Mouse (Mus musculus) erythroblast, embryonic 14.5 days (primary cell): Measurements from ENCODE around the gene Cpn2. TPM values are rescaled to one million over a fixed set of nuclear protein-coding genes. Genes with fewer than 3 reads are reported as not detected.

Experiments used
- H3K27me3 ChIP-seq: 2 replicates; pipeline ENCODE4 v1.6.1; 2012; ENCODE audit warnings: inconsistent platforms; ENCODE audit not compliant: control insufficient read depth
- H3K36me3 ChIP-seq: 2 replicates; pipeline ENCODE4 v1.6.1; 2012; ENCODE audit warnings: mild to moderate bottlenecking, inconsistent platforms; ENCODE audit not compliant: control insufficient read depth
- H3K4me1 ChIP-seq: 2 replicates; pipeline ENCODE4 v1.6.1; 2012; ENCODE audit warnings: inconsistent platforms; ENCODE audit not compliant: control insufficient read depth
- H3K4me3 ChIP-seq: replicated peaks from 2 replicates; pipeline ENCODE3; 2012; ENCODE audit warnings: moderate library complexity, mild to moderate bottlenecking, inconsistent platforms
- H3K9me3 ChIP-seq: 2 replicates; pipeline ENCODE4 v1.6.1; 2012; ENCODE audit warnings: low read length, inconsistent platforms, mixed read lengths; ENCODE audit not compliant: control insufficient read depth
- GATA1 ChIP-seq: IDR thresholded peaks from 2 replicates; pipeline ENCODE4 v1.6.1; 2012; ENCODE audit warnings: low read length, inconsistent platforms, mixed read lengths
- TAL1 ChIP-seq: IDR thresholded peaks from 3 replicates; pipeline ENCODE4 v1.6.1; 2012; ENCODE audit warnings: low read length, inconsistent platforms, mixed read lengths
- polyA plus RNA-seq: library from polyadenylated mRNA; stranded (reverse); fragments of >175 nt; gene quantifications from 2 replicates; pipeline ENCODE4 v1.2.3, GENCODE M21; 2012

Cpn2 gene
- polyA plus RNA-seq, 1 experiment = 0.01 TPM

- Histone ChIP-seq H3K9me3 (peaks cover 4% of the 10 kb centered on the region; the same call in 1 of the 2 replicates), H3K4me3 (no peak overlapping the region), H3K36me3 (no peaks in the 10 kb centered on the region), H3K4me1 (peaks cover 11% of the 10 kb centered on the region), H3K27me3 (peaks cover 36% of the 10 kb centered on the region)
- TF ChIP-seq TAL1 = no peak
- no peak for TF ChIP-seq GATA1
Measured at GRCm38 (mm10) chr16:30304236-30304635, 36.9 kb upstream of the Cpn2 start.

DNA sequence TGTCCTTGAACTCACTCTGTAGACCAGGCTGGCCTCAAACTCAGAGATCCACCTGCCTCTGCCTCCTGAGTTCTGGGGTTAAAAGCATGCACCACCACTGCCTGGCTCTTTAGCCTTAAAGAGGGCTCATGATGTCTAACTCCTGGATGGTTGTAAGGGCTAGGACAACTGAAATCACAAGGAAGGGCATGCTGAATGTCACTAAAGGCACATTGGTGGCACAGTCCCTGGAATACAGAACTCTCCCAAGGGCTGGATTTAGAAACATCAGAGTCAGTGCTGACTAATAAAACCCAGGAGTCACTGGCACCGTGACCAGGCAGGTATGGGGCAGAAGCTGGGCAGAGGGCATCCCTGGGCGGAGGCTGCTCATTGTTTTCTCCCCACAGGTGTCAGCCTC, 36.1 kb upstream of the Cpn2 start:
- TF ChIP-seq GATA1 = no peak
- TF ChIP-seq TAL1 = no peak
- peaks cover 27% of the 10 kb centered on the region for H3K27me3 ChIP-seq
- H3K4me3 ChIP-seq = no peak overlapping the region
- peaks cover 1% of the 10 kb centered on the region; the same call in 1 of the 2 replicates for H3K9me3 ChIP-seq
- H3K4me1 ChIP-seq = peaks cover 2% of the 10 kb centered on the region
- H3K36me3 ChIP-seq = no peaks in the 10 kb centered on the region

DNA sequence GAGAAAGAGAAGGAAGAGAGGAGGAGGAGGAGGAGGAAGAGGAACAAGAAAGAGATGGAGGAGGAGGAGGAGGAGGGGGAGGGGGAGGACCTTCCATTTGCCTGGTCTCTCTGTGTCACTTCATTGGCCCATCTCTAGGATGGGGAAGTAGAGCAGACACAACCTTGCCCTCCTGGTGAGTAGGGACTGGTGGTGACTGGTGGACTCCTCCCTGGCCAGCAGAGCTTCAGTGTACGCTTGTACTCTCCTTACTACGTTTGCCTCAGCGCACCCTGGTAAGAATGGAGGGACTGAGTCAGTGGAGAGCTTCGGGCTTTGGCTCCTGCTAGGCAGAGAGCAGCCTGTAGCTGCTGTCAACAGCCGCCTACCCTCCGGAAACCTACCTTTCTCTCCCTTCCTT, 35.4 kb upstream of the Cpn2 start:
- H3K27me3 ChIP-seq = peaks cover 20% of the 10 kb centered on the region
- no peak overlapping the region for H3K4me3 ChIP-seq
- no peaks in the 10 kb centered on the region for H3K9me3 ChIP-seq
- no peaks in the 10 kb centered on the region for H3K4me1 ChIP-seq
- TF ChIP-seq TAL1 (no peak), GATA1 (no peak)
- H3K36me3 ChIP-seq = no peaks in the 10 kb centered on the region

DNA sequence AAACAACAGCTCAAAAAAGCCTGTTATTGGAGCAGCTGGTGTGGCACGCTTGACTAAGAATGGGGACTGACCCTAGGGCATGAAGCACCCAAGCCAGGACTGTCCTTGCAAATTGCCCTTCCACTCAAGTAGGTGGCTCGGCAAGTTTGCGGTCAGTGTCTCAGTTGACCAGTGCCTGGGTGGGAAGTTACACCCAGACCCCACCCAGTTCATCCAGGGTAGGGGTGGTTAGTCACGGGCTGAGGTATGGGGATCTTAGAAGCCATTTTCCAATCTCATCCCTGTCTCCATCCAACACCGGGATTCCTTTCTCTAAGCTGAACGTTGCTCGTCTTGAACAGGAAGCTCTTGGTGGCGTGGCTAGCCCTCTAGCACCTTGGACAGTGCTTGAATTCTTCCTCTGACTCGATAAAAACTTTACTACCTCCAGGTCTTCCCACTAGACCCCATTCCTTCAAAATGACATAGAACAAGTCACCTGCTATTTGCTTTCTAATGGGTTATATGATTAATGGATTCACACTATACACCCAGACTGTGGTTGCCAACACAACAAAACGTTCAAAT, 32.5 kb upstream of the Cpn2 start:
- no peaks in the 10 kb centered on the region for H3K4me1 ChIP-seq
- H3K9me3 ChIP-seq = no peaks in the 10 kb centered on the region
- peaks cover 7% of the 10 kb centered on the region for H3K27me3 ChIP-seq
- no peak overlapping the region for H3K4me3 ChIP-seq
- no peak for TF ChIP-seq TAL1
- no peak for TF ChIP-seq GATA1
- no peaks in the 10 kb centered on the region for H3K36me3 ChIP-seq

DNA sequence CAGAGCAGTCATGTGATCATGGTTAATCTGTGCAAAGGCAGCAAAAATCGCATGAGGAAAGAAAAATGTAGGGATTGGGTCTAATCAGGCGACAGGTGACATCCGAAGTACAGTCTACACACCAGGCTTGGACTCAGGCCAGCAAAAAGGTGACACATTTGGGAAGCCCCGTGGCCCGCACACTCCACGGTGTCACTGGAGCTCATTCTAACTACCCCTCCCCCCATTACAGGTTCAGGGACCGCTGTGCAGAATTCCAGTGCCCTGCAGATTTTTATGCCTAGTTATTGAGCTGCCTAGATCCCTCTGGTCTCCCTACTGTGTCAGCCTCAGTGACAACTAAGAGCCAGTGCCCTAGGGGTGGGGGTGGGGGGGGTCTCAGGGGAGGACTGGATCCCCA, 30.2 kb upstream of the Cpn2 start:
- Histone ChIP-seq H3K4me1 (no peaks in the 10 kb centered on the region), H3K4me3 (no peak overlapping the region), H3K36me3 (no peaks in the 10 kb centered on the region), H3K27me3 (peaks cover 3% of the 10 kb centered on the region), H3K9me3 (no peaks in the 10 kb centered on the region)
- no peak for TF ChIP-seq GATA1

DNA sequence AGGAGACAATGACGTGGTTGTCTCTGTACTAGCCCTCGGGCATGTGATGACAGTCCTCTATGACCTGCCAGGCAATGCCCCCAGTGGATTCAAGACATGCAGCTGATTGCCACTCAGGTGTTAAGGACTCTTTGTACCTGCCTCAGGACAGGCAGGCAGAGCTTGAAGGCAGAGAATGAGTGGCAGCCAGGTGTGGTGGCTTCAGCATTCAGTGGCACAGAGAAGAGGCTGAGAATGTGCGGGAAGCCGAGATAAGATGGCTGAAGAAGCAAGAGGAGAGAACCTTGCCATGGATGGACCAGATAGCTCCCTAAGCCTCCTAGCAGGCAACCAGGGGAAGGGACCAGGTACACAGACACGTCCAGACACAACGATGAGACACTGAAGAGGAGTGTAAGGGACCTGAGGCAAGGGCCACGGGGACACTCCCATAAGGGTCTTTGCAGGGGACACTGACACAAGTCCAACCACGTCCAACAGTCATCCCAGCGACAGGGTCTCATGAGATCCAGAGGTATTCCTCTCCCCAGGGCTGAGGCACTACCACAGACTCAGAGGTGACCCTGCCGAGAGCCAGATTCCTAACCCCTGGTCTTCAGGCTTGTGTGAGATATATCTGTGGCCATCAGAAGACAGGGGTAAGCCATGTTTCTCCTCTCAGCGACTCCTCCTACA, 29.4 kb upstream of the Cpn2 start:
- H3K36me3 ChIP-seq = no peaks in the 10 kb centered on the region
- TF ChIP-seq TAL1 = no peak
- TF ChIP-seq GATA1 = no peak
- no peaks in the 10 kb centered on the region for H3K4me1 ChIP-seq
- H3K4me3 ChIP-seq = no peak overlapping the region
- H3K27me3 ChIP-seq = peaks cover 3% of the 10 kb centered on the region
- H3K9me3 ChIP-seq = no peaks in the 10 kb centered on the region

DNA sequence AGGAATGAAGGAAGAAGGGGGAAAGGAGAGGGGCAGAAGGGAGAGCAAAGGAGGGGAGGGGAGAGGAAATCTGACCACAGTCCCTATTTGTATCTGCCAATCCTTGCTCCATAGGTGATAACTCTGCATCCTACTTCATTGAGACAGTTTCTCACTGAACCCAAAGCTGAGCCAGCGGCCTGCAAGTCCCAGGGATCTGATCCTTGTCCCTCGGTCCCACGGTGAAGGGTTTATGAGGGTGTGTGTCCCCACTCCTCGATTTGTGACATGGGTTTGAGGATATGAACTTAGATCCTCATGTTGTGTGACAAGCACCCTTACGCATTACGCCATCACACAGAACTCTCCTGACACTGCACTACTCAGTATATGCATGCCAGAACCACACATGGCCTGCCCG, 27.8 kb upstream of the Cpn2 start:
- H3K27me3 ChIP-seq = no peaks in the 10 kb centered on the region; the same call in 1 of the 2 replicates
- TF ChIP-seq GATA1 (no peak), TAL1 (no peak)
- H3K4me3 ChIP-seq = no peak overlapping the region
- no peaks in the 10 kb centered on the region for H3K4me1 ChIP-seq
- H3K36me3 ChIP-seq = no peaks in the 10 kb centered on the region
- no peaks in the 10 kb centered on the region for H3K9me3 ChIP-seq

- Histone ChIP-seq H3K36me3 (no peaks in the 10 kb centered on the region), H3K9me3 (no peaks in the 10 kb centered on the region), H3K4me1 (no peaks in the 10 kb centered on the region), H3K27me3 (peaks cover 5% of the 10 kb centered on the region), H3K4me3 (no peak overlapping the region)
- TF ChIP-seq GATA1 (no peak), TAL1 (no peak)
Measured at GRCm38 (mm10) chr16:30290436-30290835, 23.1 kb upstream of the Cpn2 start.

DNA sequence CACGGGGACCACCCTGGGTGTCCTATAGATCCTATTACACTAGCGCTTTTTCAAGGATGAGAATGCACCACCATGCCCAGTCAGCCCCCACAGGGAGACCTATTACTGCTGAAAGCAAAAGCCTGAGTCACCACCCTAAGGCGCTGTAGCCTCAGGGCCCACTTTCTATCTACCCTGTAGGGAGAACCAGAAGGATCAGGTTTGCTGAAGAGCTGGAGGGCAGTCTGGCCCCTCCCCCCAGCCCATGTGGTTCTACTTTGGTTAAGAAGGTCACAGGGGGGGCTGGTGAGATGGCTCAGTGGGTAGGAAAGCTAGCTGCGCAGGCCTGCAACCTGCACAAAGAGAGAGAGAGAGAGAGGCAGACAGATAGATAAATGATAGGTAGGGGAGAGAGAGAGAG, 18.4 kb upstream of the Cpn2 start:
- Histone ChIP-seq H3K36me3 (no peaks in the 10 kb centered on the region), H3K4me3 (no peak overlapping the region), H3K27me3 (peaks cover 47% of the 10 kb centered on the region), H3K9me3 (no peaks in the 10 kb centered on the region), H3K4me1 (no peaks in the 10 kb centered on the region)
- no peak for TF ChIP-seq GATA1

DNA sequence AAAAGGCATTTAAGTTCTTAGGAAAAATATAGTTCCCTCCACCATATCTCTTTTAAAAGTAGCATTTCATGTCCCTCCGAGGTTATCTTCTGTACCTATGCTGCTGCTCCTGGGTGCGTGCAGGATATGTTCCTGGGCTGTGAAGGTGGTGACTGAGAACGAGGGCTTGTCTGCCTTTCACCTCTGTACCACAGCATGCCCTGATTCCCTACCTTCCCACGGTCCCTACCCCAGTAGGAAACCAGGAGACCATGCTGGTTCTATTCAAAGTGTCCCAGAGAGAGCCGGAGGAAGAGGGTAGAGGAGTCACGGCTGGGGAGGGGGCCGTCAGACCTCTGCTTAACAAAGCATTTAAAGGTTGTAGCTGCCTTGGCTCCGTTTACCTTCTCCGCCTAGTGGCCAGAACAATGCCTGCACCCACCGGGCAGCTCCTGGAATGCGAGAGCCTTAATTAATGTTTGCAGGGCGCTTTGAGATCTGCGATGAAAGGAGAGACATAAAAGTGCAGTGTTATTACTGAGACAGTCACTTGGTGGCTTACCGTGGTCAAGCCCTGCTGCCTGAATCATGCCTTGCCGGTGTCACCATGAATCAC, 16.5 kb upstream of the Cpn2 start:
- peaks cover 47% of the 10 kb centered on the region for H3K27me3 ChIP-seq
- no peak overlapping the region for H3K4me3 ChIP-seq
- no peaks in the 10 kb centered on the region for H3K4me1 ChIP-seq
- no peaks in the 10 kb centered on the region for H3K36me3 ChIP-seq
- TF ChIP-seq GATA1 = no peak
- no peak for TF ChIP-seq TAL1
- H3K9me3 ChIP-seq = no peaks in the 10 kb centered on the region
